Mouse (Mus musculus): ENCODE data around the gene Olfr846. TPM values are rescaled to one million over a fixed set of nuclear protein-coding genes. Genes with fewer than 3 reads are reported as not detected.

Gene Olfr846
- polyA plus RNA-seq (2015; fragmentation: Nextera tagmentation; extraction: Ambion mirVana) = not detected in 2 replicates

DNA sequence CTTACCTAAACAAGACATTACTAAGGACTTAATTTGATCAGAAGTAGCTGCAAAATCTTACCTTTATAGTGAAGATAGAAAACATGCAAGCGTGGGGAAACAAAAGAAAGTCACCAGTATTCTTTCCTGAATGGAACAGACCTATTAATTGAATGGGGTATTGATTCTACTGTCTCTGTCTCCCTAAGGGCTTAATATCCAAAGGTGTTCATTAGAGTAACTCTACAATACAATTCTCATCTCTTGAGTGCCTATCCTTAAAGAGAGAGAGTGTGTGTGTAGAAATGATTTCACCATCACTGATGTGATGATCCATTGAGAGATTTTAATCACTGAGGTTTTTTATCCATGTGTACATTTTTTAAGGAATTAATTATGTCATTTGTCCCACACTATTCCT is at the start of gene Olfr846:
TSS of gene Olfr846 (minus strand) at position 101 of the 400 bp plus-strand sequence.

DNA sequence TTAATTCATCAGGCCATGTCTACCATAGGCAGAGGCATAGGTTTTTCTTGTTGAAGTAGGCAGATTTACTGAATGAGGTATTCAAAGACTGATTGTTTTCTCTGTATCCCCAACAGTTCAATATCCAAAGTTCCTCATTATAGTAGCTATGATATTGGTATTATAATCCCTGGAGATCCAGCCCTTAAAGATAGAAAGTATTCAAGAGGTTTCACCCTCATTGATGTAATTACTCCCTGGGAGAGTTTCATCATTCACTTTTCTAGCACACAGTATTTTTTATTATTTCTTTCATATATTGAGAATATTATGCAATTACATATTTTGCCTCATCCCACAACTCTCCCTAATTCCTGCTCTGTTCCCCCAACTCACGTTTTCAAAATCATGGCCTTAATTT is 14.8 kb upstream of the Olfr846 start, which contains the start of gene Olfr847:
TSS of gene Olfr847 (minus strand) at position 101 of the 400 bp plus-strand sequence.

DNA sequence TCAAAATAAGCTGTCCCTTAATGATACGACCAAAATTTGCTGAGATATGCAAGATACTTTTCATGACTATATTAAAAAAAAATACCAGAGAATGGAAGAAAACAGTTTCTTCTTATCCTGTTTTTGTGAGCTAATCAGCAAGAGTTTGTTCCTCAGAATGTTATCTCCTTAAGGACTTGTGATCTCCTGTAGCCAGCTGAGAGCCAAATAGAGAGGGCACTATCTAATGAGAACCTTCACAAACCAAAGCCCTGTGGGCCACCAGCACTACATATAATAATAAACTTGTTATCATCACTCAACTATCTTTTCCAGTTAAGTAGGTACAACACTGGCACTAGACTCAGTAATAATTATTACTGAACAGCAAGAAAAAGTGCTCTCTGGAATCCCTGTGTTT is 27.6 kb downstream of the Olfr846 start, which contains the start of gene Olfr845:
TSS of gene Olfr845 (plus strand) at position 301 of the 400 bp plus-strand sequence.

DNA sequence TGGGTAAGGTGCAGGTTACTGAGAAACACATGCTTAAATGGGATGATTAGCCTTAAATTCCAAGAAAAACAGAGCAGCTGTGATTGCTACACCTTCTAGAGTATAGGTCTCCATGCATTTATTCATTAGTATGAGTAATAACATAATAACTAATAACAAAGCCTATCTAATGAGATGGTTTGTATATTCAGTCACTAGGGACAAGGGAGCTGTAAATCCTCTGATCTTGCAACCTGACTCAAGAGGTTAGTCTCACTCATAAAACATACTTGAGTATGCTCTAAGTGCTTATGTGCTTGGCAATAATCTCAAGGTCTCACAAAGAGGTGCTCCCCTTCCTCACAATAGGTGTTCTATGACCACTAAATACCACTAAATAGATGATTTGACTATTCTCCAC is 47.8 kb downstream of the Olfr846 start, which contains the start of gene Olfr844:
TSS of gene Olfr844 (plus strand) at position 301 of the 400 bp plus-strand sequence.

Other genes with a start within 250 kb of the Olfr846 start
- gene Olfr836, start 243.6 kb downstream of the Olfr846 start, polyA plus RNA-seq (2015; fragmentation: Nextera tagmentation; extraction: Ambion mirVana) = not detected in 2 replicates
- not detected in 2 replicates for gene Olfr837, start 227.7 kb downstream of the Olfr846 start, polyA plus RNA-seq (2015; fragmentation: Nextera tagmentation; extraction: Ambion mirVana)
- not detected in 2 replicates for gene Olfr839-ps1, start 186.7 kb downstream of the Olfr846 start, polyA plus RNA-seq (2015; fragmentation: Nextera tagmentation; extraction: Ambion mirVana)
- gene Olfr843, start 112.0 kb downstream of the Olfr846 start, polyA plus RNA-seq (2015; fragmentation: Nextera tagmentation; extraction: Ambion mirVana) = not detected in 2 replicates
- gene Olfr844, start 47.7 kb downstream of the Olfr846 start, polyA plus RNA-seq (2015; fragmentation: Nextera tagmentation; extraction: Ambion mirVana) = not detected in 2 replicates
- gene Olfr845, start 27.5 kb downstream of the Olfr846 start, polyA plus RNA-seq (2015; fragmentation: Nextera tagmentation; extraction: Ambion mirVana) = not detected in 2 replicates
- gene Olfr847, start 14.7 kb upstream of the Olfr846 start, polyA plus RNA-seq (2015; fragmentation: Nextera tagmentation; extraction: Ambion mirVana) = not detected in 2 replicates
- gene Olfr849, start 76.3 kb upstream of the Olfr846 start, polyA plus RNA-seq (2015; fragmentation: Nextera tagmentation; extraction: Ambion mirVana) = not detected in 2 replicates
- gene Olfr850, start 114.2 kb upstream of the Olfr846 start, polyA plus RNA-seq (2015; fragmentation: Nextera tagmentation; extraction: Ambion mirVana) = not detected in 2 replicates
- not detected in 2 replicates for gene Olfr851, start 129.3 kb upstream of the Olfr846 start, polyA plus RNA-seq (2015; fragmentation: Nextera tagmentation; extraction: Ambion mirVana)
- not detected in 2 replicates for gene Olfr853, start 177.1 kb upstream of the Olfr846 start, polyA plus RNA-seq (2015; fragmentation: Nextera tagmentation; extraction: Ambion mirVana)
- not detected in 2 replicates for gene Olfr854, start 203.4 kb upstream of the Olfr846 start, polyA plus RNA-seq (2015; fragmentation: Nextera tagmentation; extraction: Ambion mirVana)
- not detected in 2 replicates for gene Olfr855, start 218.6 kb upstream of the Olfr846 start, polyA plus RNA-seq (2015; fragmentation: Nextera tagmentation; extraction: Ambion mirVana)